Mouse (Mus musculus) right cerebral cortex, adult 18-20 months (tissue): ENCODE measurements around the gene Slc35e3.

Source experiments
- DNase-seq: peaks from one replicate; pipeline ENCODE4 v3.0.0; 2022; ENCODE audit warnings: mixed read lengths

Slc35e3 gene

DNA sequence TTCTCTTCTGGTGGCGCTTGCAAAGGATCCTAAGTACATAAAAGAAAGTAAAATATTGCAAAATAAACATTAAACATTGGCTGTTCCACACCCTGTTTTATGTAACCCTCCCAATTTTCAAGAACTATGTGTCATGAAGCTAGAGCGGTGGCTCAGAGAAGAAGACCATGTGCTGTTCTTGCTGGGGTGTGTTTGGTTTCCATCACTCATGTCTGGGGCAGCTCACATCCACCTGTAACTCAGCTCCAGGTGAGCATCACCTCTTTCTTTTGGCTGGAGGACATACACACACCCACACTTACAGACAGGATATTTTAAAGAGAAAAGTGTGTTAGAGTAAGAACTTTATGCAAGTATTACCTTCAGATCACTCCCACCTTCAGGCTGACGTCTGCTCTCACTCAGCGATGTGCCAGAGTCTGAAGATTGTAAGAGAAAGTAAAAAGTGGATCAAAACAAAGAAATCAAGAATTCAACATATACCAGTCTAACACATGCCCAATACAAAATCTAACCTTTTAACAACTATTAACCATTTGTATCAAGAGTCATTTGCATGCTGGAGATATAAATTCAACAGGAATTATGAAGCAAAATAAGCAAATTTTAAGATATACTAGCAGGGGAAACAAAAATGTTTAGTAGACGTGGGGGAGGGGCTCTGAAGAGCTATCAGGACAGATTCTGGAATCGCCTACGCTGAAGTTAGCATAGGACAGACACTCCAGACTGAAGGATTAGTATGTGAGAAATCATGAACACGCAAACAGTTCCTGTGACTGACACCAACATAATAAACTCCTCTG lies 49.9 kb downstream of the Slc35e3 start:
- DNase-seq, result no peak

DNA sequence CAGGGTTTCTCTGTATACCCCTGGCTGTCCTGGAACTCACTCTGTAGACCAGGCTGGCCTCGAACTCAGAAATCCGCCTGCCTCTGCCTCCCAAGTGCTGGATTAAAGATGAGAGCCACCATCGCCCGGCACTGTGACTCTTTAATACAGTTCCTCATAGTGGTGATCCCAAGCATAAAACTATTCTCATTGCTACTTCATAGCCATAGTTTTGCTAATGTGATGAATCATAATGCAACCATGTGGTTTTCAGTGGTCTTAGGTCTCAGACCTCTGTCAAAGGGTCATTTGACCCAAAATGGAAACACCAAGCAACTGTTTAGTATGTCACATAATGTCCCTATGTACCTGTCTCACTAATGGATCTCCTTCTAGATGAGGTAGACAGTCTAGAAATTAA lies 50.6 kb downstream of the Slc35e3 start:
- DNase-seq, result no peak

DNA sequence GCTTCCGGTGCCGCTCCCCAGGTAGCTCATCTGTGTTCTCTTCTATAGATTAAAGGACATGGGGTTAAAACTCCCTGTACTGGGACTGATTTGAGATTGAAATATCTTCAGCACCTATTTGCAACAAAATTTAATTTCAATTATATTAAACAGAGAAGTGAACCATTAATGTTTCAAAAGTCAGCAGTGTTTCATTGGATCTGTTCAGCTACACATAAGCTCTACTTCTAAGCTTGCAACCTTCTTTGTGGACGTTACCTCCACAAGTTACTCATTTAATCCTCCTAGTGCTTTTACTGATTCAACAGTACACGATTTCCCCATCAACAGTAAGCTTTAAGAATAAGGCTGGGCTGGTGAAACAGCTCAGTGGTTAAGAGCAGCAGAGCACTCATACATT lies 51.1 kb downstream of the Slc35e3 start:
- no peak for DNase-seq

DNA sequence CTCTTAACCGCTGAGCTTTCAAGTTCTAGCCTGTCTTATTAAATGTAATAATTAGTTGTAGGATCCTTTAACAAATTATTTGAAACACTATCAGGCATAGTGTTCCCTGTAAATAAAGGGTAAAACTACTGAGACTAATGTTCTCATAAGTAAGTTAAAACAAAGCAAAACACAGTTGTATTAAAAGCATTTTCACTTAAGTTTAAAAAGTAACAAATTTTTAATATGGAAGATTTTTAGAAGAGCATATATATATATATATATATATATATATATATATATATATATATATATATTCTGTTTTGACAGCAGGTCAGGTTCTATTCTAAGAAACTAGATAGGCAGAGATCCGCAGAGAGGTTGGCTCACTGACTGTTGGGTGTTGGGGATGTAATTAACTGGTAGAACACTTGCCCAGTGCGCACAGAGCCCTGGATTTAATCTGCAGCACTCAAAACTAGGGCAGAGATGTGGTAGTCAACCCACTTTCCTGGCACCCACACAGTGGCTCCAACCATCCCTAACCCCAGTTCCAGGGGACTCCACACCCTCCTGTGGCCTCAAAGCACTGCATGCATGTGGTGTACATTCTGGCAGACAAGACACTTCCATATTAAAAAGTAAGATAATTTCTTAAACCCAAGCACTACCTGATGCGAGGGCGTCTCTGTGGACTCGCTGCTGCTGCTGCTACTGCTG lies 51.8 kb downstream of the Slc35e3 start:
- DNase-seq, result no peak

DNA sequence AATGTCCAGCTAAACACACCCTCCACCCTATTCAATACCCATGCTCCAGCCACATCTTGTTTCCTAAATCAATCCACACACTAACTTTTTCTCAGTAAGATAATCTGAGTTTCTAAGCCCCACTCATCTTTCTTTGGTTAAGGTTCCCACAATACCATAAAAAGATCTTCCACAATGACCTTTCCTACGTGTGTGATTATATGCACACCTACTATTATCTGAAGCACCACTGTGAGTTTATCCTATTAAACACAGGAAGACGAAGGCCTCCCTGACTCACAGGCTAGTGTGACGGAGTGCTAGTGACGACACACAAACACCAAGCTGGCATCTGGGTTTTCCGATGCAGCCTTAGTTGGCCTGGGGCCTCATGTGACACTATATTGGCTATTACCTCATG lies 53.2 kb downstream of the Slc35e3 start:
- DNase-seq, result no peak

DNA sequence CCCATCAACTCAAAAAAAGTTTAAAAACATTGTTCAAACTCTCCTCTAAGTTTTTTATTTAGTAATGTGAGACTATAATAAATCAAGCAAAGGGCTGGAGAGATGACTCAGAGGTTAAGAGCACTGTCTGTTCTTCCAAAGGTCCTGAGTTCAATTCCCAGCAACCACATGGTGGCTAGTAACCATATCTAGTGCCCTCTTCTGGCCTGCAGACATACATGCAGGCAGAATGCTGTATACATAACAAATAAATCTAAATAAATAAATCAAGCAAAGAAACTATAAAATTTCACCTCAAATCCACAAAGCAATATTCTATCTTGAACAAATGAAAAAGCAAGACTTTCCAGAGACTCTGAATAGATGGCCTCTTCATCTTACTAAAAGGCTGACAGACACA lies 54.0 kb downstream of the Slc35e3 start:
- DNase-seq, result no peak

DNA sequence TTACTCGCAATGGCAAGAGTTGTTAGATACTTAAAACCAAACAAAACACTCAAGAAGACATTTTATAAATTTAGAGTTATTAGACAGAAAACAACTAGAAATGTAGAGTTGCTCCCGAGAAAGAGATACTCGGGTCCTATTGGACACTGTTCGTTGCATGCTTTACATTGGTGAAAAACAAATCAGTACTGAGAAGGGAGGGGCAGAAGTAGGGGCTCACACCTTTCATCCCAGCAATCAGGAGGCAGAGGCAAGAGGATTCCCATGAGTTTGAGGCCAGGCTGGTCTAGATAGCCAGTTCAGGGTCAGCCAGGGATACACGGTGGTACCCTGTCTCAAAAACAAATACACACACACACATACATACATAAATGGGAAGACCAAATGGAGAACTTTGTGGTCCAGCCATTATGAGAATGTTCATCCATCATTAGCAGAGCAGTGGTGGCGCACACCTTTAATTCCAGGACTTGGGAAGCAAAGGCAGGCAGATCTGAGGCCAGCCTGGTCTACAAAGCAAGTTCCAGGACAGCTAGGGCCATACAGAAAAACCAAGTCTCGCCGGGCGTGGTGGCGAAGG lies 54.7 kb downstream of the Slc35e3 start:
- no peak for DNase-seq

DNA sequence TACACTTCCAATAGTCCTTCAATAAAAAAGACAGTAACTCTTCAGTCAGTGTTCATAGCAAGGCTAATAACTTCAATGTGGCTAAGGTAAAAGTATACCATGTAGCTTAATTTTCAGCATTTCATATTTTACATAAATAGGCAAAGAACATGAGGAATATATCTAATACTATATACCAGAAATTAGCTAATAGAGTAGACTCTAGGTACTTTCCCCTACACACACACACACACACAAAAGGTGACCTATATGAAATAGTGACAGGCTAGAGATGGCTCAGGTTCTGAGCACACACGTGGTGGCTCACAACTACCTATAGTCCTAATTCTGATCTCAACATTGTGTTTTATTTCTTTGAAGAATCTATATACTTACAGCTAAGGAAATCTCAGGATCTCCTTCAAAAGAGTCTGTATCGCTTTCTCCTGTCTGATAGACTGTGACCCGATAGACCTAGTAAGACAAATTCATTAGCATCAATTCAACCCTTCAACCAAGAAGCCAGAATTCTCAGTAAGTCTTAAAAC lies 55.3 kb downstream of the Slc35e3 start:
- no peak for DNase-seq

DNA sequence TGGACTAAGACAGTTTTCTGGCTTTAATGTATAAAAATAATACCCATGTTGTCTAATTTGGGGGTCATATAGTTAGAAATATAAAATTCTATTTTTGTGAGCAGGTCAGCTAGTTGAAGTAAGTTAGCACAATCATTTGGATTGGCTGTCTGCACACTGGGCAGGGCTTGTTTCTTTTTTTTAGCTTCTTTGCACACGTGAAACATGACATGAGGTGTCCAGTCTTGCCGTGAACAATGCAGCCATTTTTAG lies 56.1 kb downstream of the Slc35e3 start:
- DNase-seq, result no peak

DNA sequence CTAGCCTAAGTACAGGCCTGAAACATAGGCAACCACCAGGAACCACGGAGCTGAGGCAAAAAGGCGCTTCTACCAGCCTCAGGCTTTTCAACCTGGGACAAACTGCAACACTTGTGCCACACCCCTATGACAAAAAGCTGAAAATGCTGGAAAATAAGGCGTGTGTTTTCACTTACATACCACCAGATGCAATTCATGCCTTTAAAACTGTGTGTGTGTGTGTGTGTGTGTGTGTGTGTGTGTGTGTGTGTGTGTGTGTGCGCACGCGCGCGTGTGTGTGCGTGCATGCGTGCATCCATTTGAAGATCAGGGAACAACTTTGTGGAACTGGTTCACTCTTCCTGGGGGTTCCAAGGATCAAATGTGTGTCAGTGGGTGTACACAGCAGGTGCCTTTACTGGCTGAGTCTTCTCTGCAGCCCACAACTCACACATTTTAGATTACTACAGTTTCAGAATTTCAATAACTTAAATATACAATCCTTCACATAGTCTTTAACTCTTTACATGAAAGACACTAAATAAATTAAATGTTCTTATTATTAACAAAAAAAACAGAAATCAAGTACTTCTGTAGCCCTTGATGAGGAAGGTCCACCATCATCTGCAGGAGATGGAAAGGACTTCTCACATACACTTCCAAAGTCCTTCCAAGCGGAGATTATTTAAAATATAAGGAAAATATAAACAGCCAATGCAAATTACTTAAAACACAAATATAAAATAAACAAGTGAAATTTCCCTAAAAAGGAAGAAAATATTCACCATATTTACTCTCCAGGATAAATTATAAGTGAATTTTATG lies 56.7 kb downstream of the Slc35e3 start:
- DNase-seq, result no peak

DNA sequence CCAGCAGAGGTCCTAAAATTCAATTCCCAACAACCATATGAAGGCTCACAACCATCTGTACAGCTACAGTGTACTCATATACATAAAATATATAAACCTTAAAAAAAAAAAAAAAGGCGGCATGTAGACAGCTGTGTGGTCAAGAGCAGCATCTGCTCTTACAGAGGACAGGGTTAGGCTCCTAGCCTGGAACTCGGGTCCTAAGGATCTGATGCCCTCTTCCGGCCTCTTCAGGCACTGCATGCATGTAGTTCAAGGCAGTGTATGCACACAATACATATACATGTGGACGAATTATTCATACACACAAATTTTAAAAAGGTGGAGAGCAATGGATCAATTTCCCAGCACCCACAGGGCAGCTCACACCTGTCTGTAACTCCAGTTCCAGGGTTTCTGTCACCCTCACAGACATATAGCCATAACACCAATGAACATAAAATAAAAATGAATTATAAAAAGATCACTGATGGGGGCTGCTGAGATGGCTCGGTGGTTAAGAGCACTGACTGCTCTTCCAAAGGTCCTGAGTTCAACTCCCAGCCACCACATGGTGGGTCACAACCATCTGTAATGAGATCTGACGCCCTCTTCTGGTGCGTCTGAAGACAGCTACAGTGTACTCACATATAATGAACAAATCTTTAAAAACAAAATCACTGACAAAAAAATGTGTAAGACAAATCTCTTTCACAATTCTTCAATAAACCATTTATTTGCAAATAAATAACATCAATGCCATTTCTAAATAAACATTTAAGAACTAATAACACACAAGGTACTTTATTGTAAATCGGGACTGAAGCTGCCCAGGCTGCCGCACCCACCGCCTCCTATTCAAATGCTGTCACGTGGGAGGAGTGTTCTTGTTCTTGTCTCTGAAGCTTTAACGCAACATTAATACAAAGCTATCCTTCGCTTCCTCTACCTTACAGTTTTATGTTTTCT lies 57.7 kb downstream of the Slc35e3 start:
- DNase-seq, result no peak

DNA sequence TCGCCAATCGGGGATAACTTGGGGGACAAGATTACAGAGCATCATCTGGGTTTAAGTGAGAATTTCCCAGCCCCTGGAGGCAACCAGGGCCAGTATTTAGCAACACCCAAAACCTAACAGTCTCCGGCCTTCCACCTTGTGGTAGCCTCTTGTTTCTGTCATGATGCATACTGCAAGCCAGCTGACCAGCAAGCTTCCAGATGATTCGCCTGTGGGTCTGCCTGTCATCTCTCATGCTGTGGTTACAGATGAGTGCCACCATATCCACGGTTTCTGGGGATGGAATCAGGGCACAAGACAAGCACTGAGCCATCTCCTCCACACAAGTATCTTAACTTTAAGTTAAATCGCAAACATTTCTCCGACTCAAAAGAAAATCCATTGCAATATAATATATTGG lies 58.6 kb downstream of the Slc35e3 start:
- DNase-seq, result no peak

DNA sequence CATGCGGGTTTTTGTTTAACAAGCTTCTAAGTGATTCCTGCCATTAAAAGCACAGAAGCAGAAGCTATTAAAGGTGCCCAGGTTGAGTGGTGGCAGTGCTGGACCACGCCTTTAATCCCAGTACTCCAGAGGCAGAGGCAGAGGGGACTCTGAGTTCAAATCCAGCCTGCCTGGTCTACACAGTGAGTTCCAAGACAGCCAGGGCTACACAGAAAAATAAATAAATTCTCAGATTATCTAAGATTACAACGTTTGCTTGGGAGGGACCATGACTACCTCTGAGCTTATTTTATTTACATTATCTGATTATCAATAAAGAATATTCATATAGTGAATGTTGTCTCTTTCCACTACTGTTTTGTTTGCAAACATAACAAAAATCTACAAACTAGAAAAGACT lies 59.1 kb downstream of the Slc35e3 start:
- DNase-seq, result no peak

DNA sequence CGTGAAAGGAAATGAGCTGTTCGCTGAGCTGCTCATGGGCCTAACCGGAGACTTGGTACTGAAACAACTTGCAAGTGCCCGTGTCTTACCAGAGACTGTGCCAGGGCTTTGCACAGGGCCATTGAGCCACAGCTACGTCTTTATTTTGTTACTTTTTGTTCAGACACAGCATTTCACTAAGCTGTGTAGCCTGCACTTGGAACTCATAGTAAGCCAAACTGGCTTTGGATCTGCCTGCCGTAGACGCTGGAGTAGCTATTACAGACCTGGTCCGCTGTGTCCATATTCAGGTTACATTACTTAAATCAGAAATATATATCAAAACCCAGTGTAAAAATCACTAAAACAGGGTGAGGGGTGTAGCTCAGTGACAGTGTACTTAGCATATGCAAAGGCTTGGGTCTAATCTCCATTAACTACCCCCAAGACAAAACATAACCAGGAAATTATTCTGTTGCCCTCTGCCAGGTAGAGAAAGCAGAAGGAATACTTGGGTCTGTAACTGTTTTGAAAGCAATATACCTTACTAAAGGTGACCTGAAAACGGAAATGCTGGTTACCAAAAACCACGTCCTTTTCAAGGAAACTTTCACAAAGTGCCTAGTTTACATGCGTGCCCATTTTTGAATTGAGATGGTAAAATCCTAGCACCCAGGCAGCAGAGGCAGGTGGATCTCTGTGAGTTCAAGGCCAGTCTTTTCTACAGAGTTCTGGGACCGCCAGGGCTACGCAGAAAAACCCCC lies 60.1 kb downstream of the Slc35e3 start:
- DNase-seq, result no peak

DNA sequence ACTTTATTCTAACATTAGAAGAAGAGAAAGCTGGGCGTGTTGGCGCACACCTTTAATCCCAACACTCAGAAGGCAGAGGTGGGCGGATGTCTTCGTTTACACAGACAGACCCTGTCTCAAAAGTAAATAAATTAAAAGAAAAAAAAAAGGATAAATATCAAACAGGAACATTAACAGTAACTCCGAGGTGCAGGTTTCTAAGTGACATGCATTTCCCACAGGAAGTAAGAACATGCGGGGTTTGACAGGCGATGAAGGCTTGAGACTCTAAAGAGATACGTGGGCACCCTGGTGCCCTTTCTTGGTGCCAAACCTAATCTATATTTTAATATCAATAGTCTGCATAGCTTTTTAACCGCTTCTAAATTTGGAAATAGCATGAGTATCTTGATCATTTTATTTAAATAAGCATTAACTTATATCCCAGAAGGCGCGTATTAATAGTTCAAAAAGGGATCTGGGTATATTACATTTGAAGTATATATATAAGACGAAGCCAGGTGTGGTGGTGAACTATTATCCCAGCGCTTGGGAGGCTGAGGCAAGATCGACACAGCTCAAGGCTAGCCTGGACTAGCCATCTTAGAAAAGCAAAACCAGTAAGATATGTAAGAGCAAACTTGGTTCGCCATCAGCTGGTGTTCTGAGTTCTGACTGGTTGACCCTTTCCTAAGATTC lies 60.9 kb downstream of the Slc35e3 start:
- DNase-seq, result no peak

DNA sequence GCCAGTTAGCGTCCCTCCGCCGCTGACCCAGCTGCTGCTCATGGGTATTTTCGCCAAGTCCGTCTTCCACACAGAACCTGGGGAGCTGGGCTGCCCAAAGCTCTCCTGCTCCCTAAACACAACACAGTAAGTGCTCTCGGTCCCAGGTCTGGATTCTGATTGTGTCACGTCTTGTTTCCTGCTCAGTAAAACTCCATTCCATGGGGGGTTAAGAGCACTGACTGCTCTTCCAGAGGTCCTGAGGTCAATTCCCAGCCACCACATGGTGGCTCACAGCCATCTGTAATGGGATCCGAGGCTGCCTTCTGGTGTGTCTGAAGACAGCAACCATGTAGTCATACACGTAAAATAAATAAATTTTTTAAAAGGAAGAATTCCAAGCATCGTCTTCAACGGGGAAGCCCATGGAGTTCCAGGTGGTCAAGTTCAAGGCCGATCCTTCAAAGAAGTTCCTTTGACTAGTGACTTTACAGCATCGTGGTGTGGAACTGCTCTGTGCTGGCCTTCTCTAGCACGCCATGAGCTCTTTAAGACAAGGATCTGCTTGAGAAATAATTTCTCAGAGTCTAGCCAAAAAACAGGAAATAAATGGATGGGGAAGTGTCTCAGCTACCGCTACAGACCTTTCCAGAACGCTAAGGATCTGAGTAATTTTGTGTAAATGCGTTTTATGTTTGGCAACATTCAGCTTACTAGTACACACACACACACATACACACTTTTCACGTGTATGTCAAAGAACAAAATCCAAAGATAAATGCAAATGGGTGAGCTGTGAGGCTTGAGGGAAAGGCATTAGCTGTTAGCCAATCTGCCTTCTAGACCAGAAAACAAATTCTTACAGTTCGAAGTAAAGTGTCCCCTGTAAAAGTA lies 61.6 kb downstream of the Slc35e3 start:
- DNase-seq, result no peak

DNA sequence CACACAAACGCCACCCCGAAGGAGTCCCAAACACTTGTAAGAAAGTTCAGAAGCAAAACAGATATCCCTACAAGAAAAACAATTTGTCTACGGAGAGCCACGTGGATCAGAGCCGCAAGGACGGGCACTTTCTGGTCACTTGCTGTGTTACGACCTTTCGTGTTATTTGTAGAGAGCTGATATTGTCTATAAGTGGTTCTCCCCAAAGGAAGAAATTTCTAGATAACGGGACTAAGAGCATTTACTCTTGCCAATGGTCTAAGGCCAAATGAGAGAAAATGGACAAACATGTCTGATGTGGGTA lies 62.5 kb downstream of the Slc35e3 start:
- no peak for DNase-seq
